Mouse (Mus musculus): ENCODE measurements at regions not wholly inside any gene's neighbourhood (a gene's known extent, or its start where the extent isn't known, plus 50 kb on each side); places are given as distances from the start of the nearest gene placed in this dataset.

GRCm38 (mm10) chr7:136209299-136210171 lies 493.4 kb upstream of the Mki67 start:
- TF ChIP-seq POLR2A (IDR thresholded peaks at IDR 0.05; ENCODE audit: low read depth, low read length) (no peak), CTCF (IDR thresholded peaks at IDR 0.05; ENCODE audit: borderline replicate concordance, insufficient read depth, low read length) (no peak)
- Histone ChIP-seq H3K4me3 (ENCODE audit: insufficient read depth, low read length) (no peak overlapping the region), H3K4me1 (ENCODE audit: control insufficient read depth, insufficient read depth, low read length) (no peaks in the 10 kb centered on the region; the same call in 1 of the 2 replicates), H3K27ac (ENCODE audit: insufficient read depth, low read length) (no peak overlapping the region)

- TF ChIP-seq CTCF (IDR thresholded peaks at IDR 0.05; ENCODE audit: borderline replicate concordance, insufficient read depth, low read length), result no peak
- no peak for TF ChIP-seq POLR2A (IDR thresholded peaks at IDR 0.05; ENCODE audit: low read depth, low read length)
- no peaks in the 10 kb centered on the region; the same call in 1 of the 2 replicates for H3K4me1 ChIP-seq (ENCODE audit: control insufficient read depth, insufficient read depth, low read length)
- no peak overlapping the region for H3K4me3 ChIP-seq (ENCODE audit: insufficient read depth, low read length)
- H3K27ac ChIP-seq (ENCODE audit: insufficient read depth, low read length), result no peak overlapping the region
Observed at GRCm38 (mm10) chr7:136212492-136212891, 496.3 kb upstream of the Mki67 start.

GRCm38 (mm10) chr7:136213057-136213961 lies 497.1 kb upstream of the Mki67 start:
- Histone ChIP-seq H3K27ac (ENCODE audit: insufficient read depth, low read length) (no peak overlapping the region), H3K4me3 (ENCODE audit: insufficient read depth, low read length) (no peak overlapping the region), H3K4me1 (ENCODE audit: control insufficient read depth, insufficient read depth, low read length) (no peaks in the 10 kb centered on the region; the same call in 1 of the 2 replicates)
- TF ChIP-seq CTCF (IDR thresholded peaks at IDR 0.05; ENCODE audit: borderline replicate concordance, insufficient read depth, low read length) (no peak), POLR2A (IDR thresholded peaks at IDR 0.05; ENCODE audit: low read depth, low read length) (no peak)

- H3K4me1 ChIP-seq (ENCODE audit: control insufficient read depth, insufficient read depth, low read length), result no peaks in the 10 kb centered on the region; the same call in 1 of the 2 replicates
- no peak overlapping the region for H3K4me3 ChIP-seq (ENCODE audit: insufficient read depth, low read length)
- H3K27ac ChIP-seq (ENCODE audit: insufficient read depth, low read length), result no peak overlapping the region
- TF ChIP-seq CTCF (IDR thresholded peaks at IDR 0.05; ENCODE audit: borderline replicate concordance, insufficient read depth, low read length) (no peak), POLR2A (IDR thresholded peaks at IDR 0.05; ENCODE audit: low read depth, low read length) (no peak)
Observed at GRCm38 (mm10) chr7:136213962-136214308, 497.8 kb upstream of the Mki67 start.

- Histone ChIP-seq H3K27ac (ENCODE audit: insufficient read depth, low read length) (no peak overlapping the region), H3K4me3 (ENCODE audit: insufficient read depth, low read length) (no peak overlapping the region), H3K4me1 (ENCODE audit: control insufficient read depth, insufficient read depth, low read length) (no peaks in the 10 kb centered on the region; the same call in 1 of the 2 replicates)
- TF ChIP-seq POLR2A (IDR thresholded peaks at IDR 0.05; ENCODE audit: low read depth, low read length) (no peak), CTCF (IDR thresholded peaks at IDR 0.05; ENCODE audit: borderline replicate concordance, insufficient read depth, low read length) (no peak)
Observed at GRCm38 (mm10) chr7:136214415-136214814, 498.3 kb upstream of the Mki67 start.

GRCm38 (mm10) chr7:136216734-136217133 lies 500.6 kb upstream of the Mki67 start:
- Histone ChIP-seq H3K27ac (ENCODE audit: insufficient read depth, low read length) (no peak overlapping the region), H3K4me3 (ENCODE audit: insufficient read depth, low read length) (no peak overlapping the region), H3K4me1 (ENCODE audit: control insufficient read depth, insufficient read depth, low read length) (no peaks in the 10 kb centered on the region; the same call in 1 of the 2 replicates)
- TF ChIP-seq CTCF (IDR thresholded peaks at IDR 0.05; ENCODE audit: borderline replicate concordance, insufficient read depth, low read length), result no peak

- Histone ChIP-seq H3K4me1 (ENCODE audit: control insufficient read depth, insufficient read depth, low read length) (no peaks in the 10 kb centered on the region), H3K27ac (ENCODE audit: insufficient read depth, low read length) (no peak overlapping the region), H3K4me3 (ENCODE audit: insufficient read depth, low read length) (no peak overlapping the region)
- TF ChIP-seq POLR2A (IDR thresholded peaks at IDR 0.05; ENCODE audit: low read depth, low read length) (no peak), CTCF (IDR thresholded peaks at IDR 0.05; ENCODE audit: borderline replicate concordance, insufficient read depth, low read length) (no peak)
Observed at GRCm38 (mm10) chr7:136219564-136220244, 503.5 kb upstream of the Mki67 start.

GRCm38 (mm10) chr7:136220245-136221167 lies 504.3 kb upstream of the Mki67 start:
- no peak overlapping the region for H3K27ac ChIP-seq (ENCODE audit: insufficient read depth, low read length)
- no peak for TF ChIP-seq POLR2A (IDR thresholded peaks at IDR 0.05; ENCODE audit: low read depth, low read length)
- no peak for TF ChIP-seq CTCF (IDR thresholded peaks at IDR 0.05; ENCODE audit: borderline replicate concordance, insufficient read depth, low read length)
- H3K4me1 ChIP-seq (ENCODE audit: control insufficient read depth, insufficient read depth, low read length), result no peaks in the 10 kb centered on the region
- H3K4me3 ChIP-seq (ENCODE audit: insufficient read depth, low read length), result no peak overlapping the region

All from embryonic fibroblast, embryonic 13.5 days (primary cell).